Mouse (Mus musculus) thymus, adult 18-20 months (tissue): ENCODE measurements around the gene Rpl10l.

Experiments used
- DNase-seq, 2 experiments: peaks; one replicate each; pipeline ENCODE4 v3.0.0; 2022; ENCODE audit warnings: mixed read lengths in 2 of 2

The Rpl10l gene

GRCm38 (mm10) chr12:66283991-66284622, at the start of gene Rpl10l:
Gene Rpl10l (minus strand): TSS chr12:66284401.
- no peak for DNase-seq

GRCm38 (mm10) chr12:66275890-66276289, 8.3 kb downstream of the Rpl10l start:
- DNase-seq = no peak

- DNase-seq = no peak
These were observed 38.6 kb downstream of the Rpl10l start for GRCm38 (mm10) chr12:66245461-66246099.

GRCm38 (mm10) chr12:66234158-66234557, 50.0 kb downstream of the Rpl10l start:
- no peak for DNase-seq
